ENCODE assay signal across 9 mouse cellular contexts in the genomic region with DNA sequence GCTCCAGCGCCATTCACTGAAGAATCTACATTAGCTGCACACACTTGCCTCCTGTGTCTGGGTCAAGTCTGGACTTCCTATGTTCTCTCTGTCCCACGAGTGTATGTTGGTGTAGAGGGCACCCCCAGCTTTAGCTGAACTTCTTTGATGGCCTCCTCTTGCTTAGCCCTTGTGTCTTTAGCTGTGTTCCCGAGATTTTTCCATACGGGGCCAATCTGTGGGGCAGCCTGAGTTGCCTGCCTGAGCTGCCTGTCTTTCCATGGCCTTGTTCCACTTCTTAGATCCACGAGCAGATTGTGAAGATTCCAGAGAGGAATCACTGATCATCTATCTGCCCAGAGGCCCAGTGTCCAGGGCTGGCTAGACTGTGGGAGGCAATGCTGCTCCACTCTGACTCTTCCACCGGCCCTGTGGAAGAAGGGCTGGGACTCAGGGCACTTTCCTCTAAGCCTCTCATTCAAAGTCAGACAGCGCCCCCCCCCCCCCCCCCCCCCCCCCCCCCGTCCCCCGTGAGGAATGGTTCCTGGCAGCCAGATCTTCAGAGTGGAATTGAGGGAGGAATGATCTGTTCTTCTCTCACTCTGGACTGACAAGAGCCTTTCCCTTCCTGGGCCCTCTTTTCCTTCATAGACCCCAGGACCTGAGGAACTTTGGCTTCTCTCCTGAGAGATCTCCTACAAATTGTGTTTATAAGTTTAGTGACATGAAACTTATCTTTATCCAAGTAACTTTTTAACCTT. TPM values are rescaled to one million over a fixed set of nuclear protein-coding genes. Genes with fewer than 3 reads are reported as not detected.
A peak's percentile ranks its signal among the peaks of the same experiment; 100 is the strongest.
DNase-seq lines count a peak whose midpoint lies in the region; ATAC-seq and TF ChIP-seq lines count a peak whose summit lies in the region.
"Had no signal": no experiment of that assay in that cellular context is flagged by ENCODE, and none has a peak within 500 bp of the region (broad histone marks: within the 10 kb centered on the region; RNA-seq: fewer than 3 reads in every experiment).

No protein-coding gene starts in this region.

- no peak overlapping the region for H3K4me2 ChIP-seq in limb, embryonic 11.5 days (ENCODE audit: low read depth, severe bottlenecking)
- H3K4me2 ChIP-seq in neural tube, embryonic 14.5 days (ENCODE audit: low read depth, low read length), result no peak overlapping the region

- H3K9ac ChIP-seq in limb, embryonic 11.5 days (ENCODE audit: low read length), result no peak overlapping the region
- no peak overlapping the region for H3K9ac ChIP-seq in neural tube, embryonic 14.5 days (replicated peaks; ENCODE audit: low read depth, low read length)

- TF ChIP-seq CTCF in layer of hippocampus, adult 2 months (conservative IDR thresholded peaks at IDR 0.05), result no peak
- no peak for TF ChIP-seq CTCF in embryonic fibroblast, embryonic 13.5 days (IDR thresholded peaks at IDR 0.05; ENCODE audit: borderline replicate concordance, insufficient read depth, low read length)

- no peaks in the 10 kb centered on the region for H3K36me3 ChIP-seq in limb, embryonic 11.5 days (ENCODE audit: control insufficient read depth, insufficient read depth, low read length)
- no peaks in the 10 kb centered on the region for H3K36me3 ChIP-seq in neural tube, embryonic 14.5 days (ENCODE audit: control insufficient read depth, insufficient read depth, low read length)

- H3K4me1 ChIP-seq in embryonic fibroblast, embryonic 13.5 days (ENCODE audit: control insufficient read depth, insufficient read depth, low read length), result peaks cover 3% of the 10 kb centered on the region; the same call in 1 of the 2 replicates
- H3K4me1 ChIP-seq in limb, embryonic 11.5 days (ENCODE audit: control insufficient read depth, insufficient read depth, low read length), result peaks cover 6% of the 10 kb centered on the region
- H3K4me1 ChIP-seq in neural tube, embryonic 14.5 days (ENCODE audit: control insufficient read depth, insufficient read depth, low read length), result no peaks in the 10 kb centered on the region

- DNase-seq in layer of hippocampus, adult 2 months (ENCODE audit: low spot score in 2 of 2), result no peak
- DNase-seq in layer of hippocampus, postnatal 36 days, result no peak
- DNase-seq in limb, embryonic 11.5 days (ENCODE audit: low spot score), result peak; percentile 33
- no peak for DNase-seq in right cerebral cortex, postnatal 14 days
- no peak for DNase-seq in frontal cortex, adult 2 months (ENCODE audit: extremely low spot score in 1 of 2, low spot score in 1 of 2)
- DNase-seq: thymus, adult 18-20 months had no signal

- TF ChIP-seq POLR2A in embryonic fibroblast, embryonic 13.5 days (IDR thresholded peaks at IDR 0.05; ENCODE audit: low read depth, low read length), result peak; percentile 37; the same call in 1 of the 2 replicates

- no peaks in the 10 kb centered on the region for H3K9me3 ChIP-seq in limb, embryonic 11.5 days (ENCODE audit: control insufficient read depth, low read length)
- H3K9me3 ChIP-seq in neural tube, embryonic 14.5 days (ENCODE audit: control insufficient read depth, low read length), result no peaks in the 10 kb centered on the region

- H3K27ac ChIP-seq in layer of hippocampus, adult 2 months, result peak overlapping the region; percentile 72
- H3K27ac ChIP-seq in embryonic fibroblast, embryonic 13.5 days (ENCODE audit: insufficient read depth, low read length), result peak overlapping the region; percentile 95
- peak overlapping the region; percentile 52; the same call in 1 of the 2 replicates for H3K27ac ChIP-seq in limb, embryonic 11.5 days (replicated peaks; ENCODE audit: low read depth, low read length)
- peak overlapping the region; percentile 44; the same call in 1 of the 2 replicates for H3K27ac ChIP-seq in neural tube, embryonic 14.5 days (ENCODE audit: low read depth, low read length)

- no peaks in the 10 kb centered on the region for H3K27me3 ChIP-seq in limb, embryonic 11.5 days (ENCODE audit: control insufficient read depth, insufficient read depth, low read length)
- H3K27me3 ChIP-seq in neural tube, embryonic 14.5 days (ENCODE audit: control insufficient read depth, insufficient read depth, low read length), result no peaks in the 10 kb centered on the region

- H3K4me3 ChIP-seq in layer of hippocampus, adult 2 months, result no peak overlapping the region
- no peak overlapping the region for H3K4me3 ChIP-seq in embryonic fibroblast, embryonic 13.5 days (ENCODE audit: insufficient read depth, low read length)
- H3K4me3 ChIP-seq in limb, embryonic 11.5 days (ENCODE audit: low read depth, low read length), result no peak overlapping the region
- H3K4me3 ChIP-seq in neural tube, embryonic 14.5 days (ENCODE audit: low read depth, low read length), result no peak overlapping the region

- 53% methylated on average over 6 of the region's 9 CpGs for WGBS in limb, embryonic 11.5 days
- WGBS in neural tube, embryonic 14.5 days, result 52% methylated on average over 6 of the region's 9 CpGs

- ATAC-seq in limb, embryonic 11.5 days (ENCODE audit: insufficient number of reproducible peaks, low FRiP score, low TSS enrichment, low read depth), result peak; percentile 20; the same call in 1 of the 2 replicates
- ATAC-seq in neural tube, embryonic 14.5 days (ENCODE audit: low read depth), result peak; percentile 46; the same call in 1 of the 2 replicates
- ATAC-seq in activated CD4-positive, CD25-positive, alpha-beta regulatory T cell, adult 4 months, result no peak

RNA-seq across cellular contexts. Expression of gene Gm17387, which starts 12.1 kb away (rescaled TPM):
- total RNA-seq in layer of hippocampus, adult 2 months (2021), result not detected
- not detected for total RNA-seq in layer of hippocampus, postnatal 36 days (2021)
- not detected in 2 replicates for polyA plus RNA-seq in embryonic fibroblast, embryonic 13.5 days (2011; ENCODE audit: insufficient read length, low read depth, missing spikeins)
- polyA plus RNA-seq in limb, embryonic 11.5 days (2014; fragmentation: Nextera tagmentation; extraction: Ambion mirVana), result not detected in 2 replicates
- polyA plus RNA-seq in neural tube, embryonic 14.5 days (2014; fragmentation: Nextera tagmentation; extraction: Ambion mirVana), result not detected in 2 replicates
- polyA plus RNA-seq in frontal cortex, adult 2 months (2012; rRNA removed), result not detected in 2 replicates
- polyA plus RNA-seq in activated CD4-positive, CD25-positive, alpha-beta regulatory T cell, adult 4 months (2017; shearing (Covaris generic)), result not detected

RNA-seq across cellular contexts. Expression of gene B4galnt4, which starts 19.9 kb away (rescaled TPM):
- 100 to 1,000 TPM in 1 of 2 experiments, 10 to 100 TPM in 1; 93.4 to 101 TPM for total RNA-seq in layer of hippocampus, adult 2 months (2021)
- 10 to 100 TPM; 92.2 to 92.3 TPM for total RNA-seq in layer of hippocampus, postnatal 36 days (2021)
- polyA plus RNA-seq in embryonic fibroblast, embryonic 13.5 days (2011; ENCODE audit: insufficient read length, low read depth, missing spikeins), result 0.53 and 1.6 TPM in 2 replicates
- polyA plus RNA-seq in limb, embryonic 11.5 days (2014; fragmentation: Nextera tagmentation; extraction: Ambion mirVana), result 19.1 and 20.0 TPM in 2 replicates
- polyA plus RNA-seq in neural tube, embryonic 14.5 days (2014; fragmentation: Nextera tagmentation; extraction: Ambion mirVana), result 34.8 and 36.6 TPM in 2 replicates
- polyA plus RNA-seq in frontal cortex, adult 2 months (2012; rRNA removed), result 99.1 and 103 TPM in 2 replicates
- 10 to 100 TPM in 1 of 2 experiments, 1 to 10 TPM in 1; 6.4 to 11.9 TPM for polyA plus RNA-seq in activated CD4-positive, CD25-positive, alpha-beta regulatory T cell, adult 4 months (2017; shearing (Covaris generic))

RNA-seq across cellular contexts. Expression of gene Ifitm6, which starts 23.3 kb away (rescaled TPM):
- total RNA-seq in layer of hippocampus, adult 2 months (2021), result not detected
- under 1 TPM in 1 of 2 experiments, not detected in 1; 0.63 TPM for total RNA-seq in layer of hippocampus, postnatal 36 days (2021)
- not detected in 2 replicates for polyA plus RNA-seq in embryonic fibroblast, embryonic 13.5 days (2011; ENCODE audit: insufficient read length, low read depth, missing spikeins)
- not detected in 2 replicates for polyA plus RNA-seq in limb, embryonic 11.5 days (2014; fragmentation: Nextera tagmentation; extraction: Ambion mirVana)
- 0.58 and 0.88 TPM in 2 replicates for polyA plus RNA-seq in neural tube, embryonic 14.5 days (2014; fragmentation: Nextera tagmentation; extraction: Ambion mirVana)
- 0.86 and 1.0 TPM in 2 replicates for polyA plus RNA-seq in frontal cortex, adult 2 months (2012; rRNA removed)
- under 1 TPM; 0.70 to 0.92 TPM for polyA plus RNA-seq in activated CD4-positive, CD25-positive, alpha-beta regulatory T cell, adult 4 months (2017; shearing (Covaris generic))

RNA-seq across cellular contexts. Expression of gene Ifitm3, which starts 30.5 kb away (rescaled TPM):
- total RNA-seq in layer of hippocampus, adult 2 months (2021), result 10 to 100 TPM in 1 of 2 experiments, 1 to 10 TPM in 1; 9.6 to 13.9 TPM
- 10 to 100 TPM; 11.1 to 11.4 TPM for total RNA-seq in layer of hippocampus, postnatal 36 days (2021)
- 1,040 and 1,188 TPM in 2 replicates for polyA plus RNA-seq in embryonic fibroblast, embryonic 13.5 days (2011; ENCODE audit: insufficient read length, low read depth, missing spikeins)
- 45.3 and 50.4 TPM in 2 replicates for polyA plus RNA-seq in limb, embryonic 11.5 days (2014; fragmentation: Nextera tagmentation; extraction: Ambion mirVana)
- polyA plus RNA-seq in neural tube, embryonic 14.5 days (2014; fragmentation: Nextera tagmentation; extraction: Ambion mirVana), result 19.3 and 34.1 TPM in 2 replicates
- 72.6 and 82.1 TPM in 2 replicates for polyA plus RNA-seq in frontal cortex, adult 2 months (2012; rRNA removed)
- polyA plus RNA-seq in activated CD4-positive, CD25-positive, alpha-beta regulatory T cell, adult 4 months (2017; shearing (Covaris generic)), result 10 to 100 TPM; 17.0 to 23.4 TPM

RNA-seq across cellular contexts. Expression of gene Pkp3, which starts 37.0 kb away (rescaled TPM):
- total RNA-seq in layer of hippocampus, adult 2 months (2021), result not detected
- total RNA-seq in layer of hippocampus, postnatal 36 days (2021), result not detected
- polyA plus RNA-seq in embryonic fibroblast, embryonic 13.5 days (2011; ENCODE audit: insufficient read length, low read depth, missing spikeins), result not detected in 2 replicates
- 3.3 and 3.9 TPM in 2 replicates for polyA plus RNA-seq in limb, embryonic 11.5 days (2014; fragmentation: Nextera tagmentation; extraction: Ambion mirVana)
- polyA plus RNA-seq in neural tube, embryonic 14.5 days (2014; fragmentation: Nextera tagmentation; extraction: Ambion mirVana), result not detected in 2 replicates
- 0.11 and 0.22 TPM in 2 replicates for polyA plus RNA-seq in frontal cortex, adult 2 months (2012; rRNA removed)
- 100 to 1,000 TPM; 365 to 380 TPM for polyA plus RNA-seq in activated CD4-positive, CD25-positive, alpha-beta regulatory T cell, adult 4 months (2017; shearing (Covaris generic))

Comparison
In these comparisons a context has a peak if more than half of its experiments do, and no peak if none do; other contexts are left out.
1. H3K27ac ChIP-seq: peak in every context shown above with its lines; median percentile 95 in embryonic fibroblast, embryonic 13.5 days; 72 in layer of hippocampus, adult 2 months; 52 in limb, embryonic 11.5 days; 44 in neural tube, embryonic 14.5 days.